Mouse (Mus musculus) kidney, adult 18-20 months (tissue): ENCODE measurements around the gene Kalrn.

Experiments used
- DNase-seq: peaks from one replicate; pipeline ENCODE4 v3.0.0; 2021

The Kalrn gene

GRCm38 (mm10) chr16:34552731-34553130 is 20.6 kb downstream of the Kalrn start:
- DNase-seq, result no peak

GRCm38 (mm10) chr16:34549470-34549999 is 23.8 kb downstream of the Kalrn start:
- DNase-seq, result no peak

GRCm38 (mm10) chr16:34546805-34547509 is 26.4 kb downstream of the Kalrn start:
- DNase-seq, result no peak

- no peak for DNase-seq
These were observed 29.6 kb downstream of the Kalrn start for GRCm38 (mm10) chr16:34543754-34544153.

- no peak for DNase-seq
These were observed 31.0 kb downstream of the Kalrn start for GRCm38 (mm10) chr16:34542341-34542740.

- no peak for DNase-seq
These were observed 34.6 kb downstream of the Kalrn start for GRCm38 (mm10) chr16:34538679-34539185.

GRCm38 (mm10) chr16:34536300-34536699 is 37.0 kb downstream of the Kalrn start:
- peak; percentile 61 for DNase-seq

GRCm38 (mm10) chr16:34535135-34535534 is 38.2 kb downstream of the Kalrn start:
- DNase-seq, result no peak

GRCm38 (mm10) chr16:34531506-34531905 is 41.8 kb downstream of the Kalrn start:
- peak; percentile 61 for DNase-seq

GRCm38 (mm10) chr16:34530029-34530428 is 43.3 kb downstream of the Kalrn start:
- no peak for DNase-seq

GRCm38 (mm10) chr16:34528234-34528983 is 44.9 kb downstream of the Kalrn start:
- DNase-seq, result no peak

- no peak for DNase-seq
These were observed 47.0 kb downstream of the Kalrn start for GRCm38 (mm10) chr16:34526378-34526777.

- no peak for DNase-seq
These were observed 47.5 kb downstream of the Kalrn start for GRCm38 (mm10) chr16:34525866-34526265.

GRCm38 (mm10) chr16:34525205-34525604 is 48.1 kb downstream of the Kalrn start:
- DNase-seq, result no peak

- DNase-seq, result no peak
These were observed 52.3 kb downstream of the Kalrn start for GRCm38 (mm10) chr16:34521061-34521460.

- no peak for DNase-seq
These were observed 56.4 kb downstream of the Kalrn start for GRCm38 (mm10) chr16:34516891-34517398.

- DNase-seq, result no peak
These were observed 57.8 kb downstream of the Kalrn start for GRCm38 (mm10) chr16:34515485-34515884.

GRCm38 (mm10) chr16:34513956-34514593 is 59.3 kb downstream of the Kalrn start:
- no peak for DNase-seq

GRCm38 (mm10) chr16:34512326-34512725 is 61.0 kb downstream of the Kalrn start:
- DNase-seq, result no peak

GRCm38 (mm10) chr16:34508125-34508524 is 65.2 kb downstream of the Kalrn start:
- DNase-seq, result no peak

GRCm38 (mm10) chr16:34506048-34506447 is 67.3 kb downstream of the Kalrn start:
- DNase-seq, result no peak

GRCm38 (mm10) chr16:34504250-34504649 is 69.1 kb downstream of the Kalrn start:
- no peak for DNase-seq

GRCm38 (mm10) chr16:34502110-34502509 is 71.2 kb downstream of the Kalrn start:
- DNase-seq, result no peak
